Mouse (Mus musculus) embryonic fibroblast, embryonic 13.5 days (primary cell): ENCODE data around the gene Pigz. TPM values are rescaled to one million over a fixed set of nuclear protein-coding genes. Genes with fewer than 3 reads are reported as not detected.
A peak's percentile ranks its signal among the peaks of the same experiment; 100 is the strongest.

Experiments
- H3K27ac ChIP-seq: 2 replicates; pipeline ENCODE4 v1.5.1; 2012; ENCODE audit warnings: low read length, control low read depth, inconsistent platforms; ENCODE audit not compliant: insufficient read depth
- H3K4me1 ChIP-seq: 2 replicates; pipeline ENCODE4 v1.6.1; 2011; ENCODE audit warnings: low read length; ENCODE audit not compliant: control insufficient read depth, insufficient read depth
- H3K4me3 ChIP-seq: 2 replicates; pipeline ENCODE4 v1.5.1; 2011; ENCODE audit warnings: mild to moderate bottlenecking, control low read depth, low read length; ENCODE audit not compliant: insufficient read depth
- CTCF ChIP-seq: IDR thresholded peaks from 2 replicates; pipeline ENCODE4 v1.5.1; 2011; ENCODE audit warnings: mild to moderate bottlenecking, control low read depth, low read length, moderate library complexity, borderline replicate concordance; ENCODE audit not compliant: insufficient read depth
- POLR2A ChIP-seq: IDR thresholded peaks from 2 replicates; pipeline ENCODE4 v1.6.1; 2011; ENCODE audit warnings: low read depth, mild to moderate bottlenecking, control low read depth, low read length, moderate library complexity
- polyA plus RNA-seq: library from polyadenylated mRNA; stranded (reverse); fragments of >200 nt; gene quantifications from 2 replicates; pipeline ENCODE4 v1.2.4, GENCODE M21; 2011; ENCODE audit warnings: low read depth; ENCODE audit not compliant: missing spikeins, insufficient read length

The Pigz gene
- polyA plus RNA-seq, result not detected in 2 replicates

GRCm38 (mm10) chr16:31933751-31934549 is at the start of gene Pigz:
Gene Pigz, plus strand, starts transcription at chr16:31933851.
- peaks cover 4% of the 10 kb centered on the region; the same call in 1 of the 2 replicates for H3K4me1 ChIP-seq
- H3K27ac ChIP-seq, result no peak within 1 kb of the TSS
- TF ChIP-seq POLR2A, result no peak
- TF ChIP-seq CTCF, result no peak
- peak within 1 kb of the TSS; percentile 43 for H3K4me3 ChIP-seq

GRCm38 (mm10) chr16:31883902-31884301 is 49.7 kb upstream of the Pigz start:
- Histone ChIP-seq H3K4me3 (no peak overlapping the region), H3K4me1 (no peaks in the 10 kb centered on the region), H3K27ac (no peak overlapping the region)
- TF ChIP-seq POLR2A (no peak), CTCF (no peak)

DNA sequence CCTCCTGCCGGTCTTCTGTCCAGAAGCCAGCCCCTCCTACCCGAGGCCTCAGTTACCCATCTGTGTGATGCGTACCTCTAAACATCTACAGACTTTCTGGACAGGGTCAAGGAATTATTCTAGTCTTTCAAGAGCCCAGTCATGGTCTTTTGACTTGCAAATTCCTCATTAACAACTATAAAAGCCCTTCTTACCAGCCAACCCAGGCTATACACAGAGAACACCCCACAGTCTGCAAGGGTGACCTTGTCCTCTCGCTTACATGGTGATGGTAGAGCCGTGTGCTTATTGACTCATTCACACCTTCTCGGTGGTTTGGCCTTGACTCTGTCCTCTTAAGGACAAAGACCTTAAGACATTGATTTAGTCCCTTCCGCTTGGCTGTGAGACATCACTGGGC is 42.7 kb upstream of the Pigz start:
- H3K27ac ChIP-seq, result no peak overlapping the region

DNA sequence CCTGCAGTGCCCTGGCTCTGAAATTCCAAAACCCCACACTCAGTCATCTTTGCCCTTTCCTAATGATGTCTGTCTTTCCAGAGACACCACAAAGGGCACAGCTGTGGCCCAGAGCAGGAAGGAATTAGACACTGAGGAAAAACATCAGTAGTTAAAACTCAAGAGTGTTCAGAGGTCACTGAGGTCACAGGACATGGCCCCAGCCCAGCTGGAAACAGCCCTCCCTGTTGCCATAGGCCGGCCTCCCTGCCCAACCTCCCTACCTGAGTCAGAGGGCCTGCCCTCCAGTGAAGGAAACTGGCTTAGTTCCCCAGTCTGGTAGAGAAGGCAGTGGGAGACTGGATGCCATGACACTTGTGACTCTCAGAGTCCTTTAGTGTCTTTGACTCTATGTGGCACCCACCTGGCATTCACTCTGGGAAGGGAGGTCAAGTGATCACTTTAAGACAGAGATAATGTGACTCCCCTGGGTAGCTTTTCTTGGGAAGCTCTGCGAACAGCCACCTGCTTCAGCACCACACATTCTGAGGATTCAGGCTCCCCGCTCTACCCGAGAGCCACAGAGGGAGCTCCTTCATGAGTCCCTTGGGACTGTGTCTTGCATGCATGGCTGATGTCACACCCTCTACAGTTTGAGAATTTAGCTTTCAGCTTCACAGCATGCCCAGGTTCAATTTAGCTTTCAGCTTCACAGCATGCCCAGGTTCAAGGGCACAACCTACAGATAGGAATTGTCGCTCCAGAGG is 40.1 kb upstream of the Pigz start:
- TF ChIP-seq POLR2A, result no peak
- TF ChIP-seq CTCF, result no peak
- no peak overlapping the region for H3K4me3 ChIP-seq
- H3K4me1 ChIP-seq, result no peaks in the 10 kb centered on the region
- no peak overlapping the region for H3K27ac ChIP-seq

More for the DNA sequence above, 42.7 kb upstream of the Pigz start:
- Histone ChIP-seq H3K4me1 (no peaks in the 10 kb centered on the region), H3K4me3 (no peak overlapping the region)
- no peak for TF ChIP-seq CTCF
- TF ChIP-seq POLR2A, result no peak

GRCm38 (mm10) chr16:31896971-31897774 is 36.5 kb upstream of the Pigz start:
- H3K4me1 ChIP-seq, result no peaks in the 10 kb centered on the region
- no peak overlapping the region for H3K4me3 ChIP-seq
- TF ChIP-seq CTCF (no peak), POLR2A (no peak)
- no peak overlapping the region for H3K27ac ChIP-seq

DNA sequence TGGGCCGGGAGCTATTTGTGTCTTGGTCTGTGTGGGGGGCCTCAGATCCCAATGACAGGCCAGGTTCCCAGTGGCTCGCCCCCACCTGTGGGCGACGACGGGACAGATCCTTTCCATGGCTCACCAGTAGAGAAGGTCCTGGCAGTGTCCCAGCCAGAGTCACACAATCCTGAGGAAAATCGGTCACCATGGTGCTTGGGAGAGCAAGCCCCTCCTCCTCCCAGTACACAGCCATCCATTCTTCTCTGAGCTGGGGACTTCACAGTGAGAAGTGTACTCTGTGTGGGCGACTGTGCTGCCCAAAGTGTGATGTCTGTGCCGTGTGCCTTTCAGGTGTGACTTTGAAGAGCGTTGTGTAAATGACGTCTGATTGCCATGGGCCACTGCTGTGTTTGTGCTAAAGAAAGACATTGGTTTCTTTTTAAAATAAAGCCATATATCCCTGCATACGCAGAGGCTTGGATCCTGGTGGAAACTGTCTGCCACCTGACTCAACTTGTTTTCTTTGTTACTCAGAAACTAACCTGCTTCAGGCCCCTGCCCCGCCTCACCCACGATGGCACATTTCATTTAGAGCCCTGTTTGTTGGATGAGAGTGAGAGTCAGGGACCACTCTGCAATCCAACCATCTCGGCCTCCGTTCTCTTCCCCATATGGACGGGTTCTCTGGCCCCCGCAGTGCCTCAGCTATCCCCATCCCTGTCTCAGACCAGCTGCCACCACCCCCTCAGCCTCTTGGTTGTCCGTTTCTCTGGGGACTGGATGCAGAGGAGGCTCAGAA is 34.9 kb upstream of the Pigz start:
- H3K4me1 ChIP-seq, result no peaks in the 10 kb centered on the region
- TF ChIP-seq CTCF (no peak), POLR2A (no peak)
- H3K4me3 ChIP-seq, result no peak overlapping the region
- H3K27ac ChIP-seq, result no peak overlapping the region

DNA sequence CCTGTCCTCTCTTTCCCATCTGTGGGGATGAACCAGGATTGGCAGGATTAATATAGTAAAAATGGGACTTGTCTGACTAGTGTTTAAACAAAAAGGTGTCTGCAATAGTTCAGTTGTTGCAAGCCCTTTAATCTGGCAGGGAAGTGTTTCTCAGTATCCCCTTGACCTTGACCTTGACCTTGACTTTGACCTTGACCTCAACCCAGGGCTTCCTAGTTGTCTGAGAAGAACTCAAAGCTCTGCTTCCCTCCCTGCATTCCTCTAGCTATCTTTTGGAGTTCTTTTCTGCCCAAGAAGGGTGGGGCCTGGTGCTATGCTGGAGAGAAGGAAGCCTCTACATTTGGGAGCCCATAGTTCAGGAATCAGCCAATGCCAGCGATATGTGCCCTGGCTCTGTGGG is 31.8 kb upstream of the Pigz start:
- no peak overlapping the region for H3K4me3 ChIP-seq
- no peak overlapping the region for H3K27ac ChIP-seq
- no peaks in the 10 kb centered on the region for H3K4me1 ChIP-seq
- TF ChIP-seq CTCF, result no peak
- TF ChIP-seq POLR2A, result no peak

- TF ChIP-seq POLR2A (no peak), CTCF (no peak)
- Histone ChIP-seq H3K4me1 (no peaks in the 10 kb centered on the region), H3K27ac (no peak overlapping the region), H3K4me3 (no peak overlapping the region)
Observed at GRCm38 (mm10) chr16:31903239-31903638, 30.4 kb upstream of the Pigz start.

GRCm38 (mm10) chr16:31905331-31905730 is 28.3 kb upstream of the Pigz start:
- TF ChIP-seq CTCF (0 out of 2 replicates have a peak, but pooled peaks have one; percentile 3), POLR2A (no peak)
- no peak overlapping the region for H3K4me3 ChIP-seq
- no peak overlapping the region for H3K27ac ChIP-seq
- H3K4me1 ChIP-seq, result no peaks in the 10 kb centered on the region
